Mouse (Mus musculus) midbrain, embryonic 11.5 days (tissue): ENCODE results near the gene Fut1. TPM values are rescaled to one million over a fixed set of nuclear protein-coding genes. Genes with fewer than 3 reads are reported as not detected.

Experiments
- polyA plus RNA-seq: library from polyadenylated mRNA; unstranded; fragments of >200 nt; fragmentation: Nextera tagmentation; extraction: Ambion mirVana; gene quantifications from 2 replicates; pipeline ENCODE4 v1.2.1, GENCODE M21; 2014

Gene Fut1
- polyA plus RNA-seq, 1 experiment from 2014 or later, result not detected

Other genes with a start within 250 kb of the Fut1 start
- gene Lin7b, start 246.7 kb upstream of the Fut1 start, polyA plus RNA-seq, result 0.75 and 1.2 TPM in 2 replicates
- gene Snrnp70, start 221.5 kb upstream of the Fut1 start, polyA plus RNA-seq, result 62.0 and 70.9 TPM in 2 replicates
- not detected in 2 replicates for gene Kcna7, start 211.6 kb upstream of the Fut1 start, polyA plus RNA-seq
- gene Ntf5, start 203.6 kb upstream of the Fut1 start, polyA plus RNA-seq, result 0.23 and 0.44 TPM in 2 replicates
- gene Lhb, start 196.5 kb upstream of the Fut1 start, polyA plus RNA-seq, result not detected in 2 replicates
- gene Gys1, start 182.4 kb upstream of the Fut1 start, polyA plus RNA-seq, result 26.5 and 26.8 TPM in 2 replicates
- 168 and 171 TPM in 2 replicates for gene Ruvbl2, start 179.2 kb upstream of the Fut1 start, polyA plus RNA-seq
- 5,242 and 5,528 TPM in 2 replicates for gene Ftl1, start 157.4 kb upstream of the Fut1 start, polyA plus RNA-seq
- gene Bax, start 150.4 kb upstream of the Fut1 start, polyA plus RNA-seq, result 169 and 201 TPM in 2 replicates
- gene Tulp2, start 135.4 kb upstream of the Fut1 start, polyA plus RNA-seq, result 0.15 TPM in 1 of 2 replicates, not detected in the other
- gene Gm45808, start 130.5 kb upstream of the Fut1 start, polyA plus RNA-seq, result not detected in 2 replicates
- 3.2 and 3.9 TPM in 2 replicates for gene Dhdh, start 128.5 kb upstream of the Fut1 start, polyA plus RNA-seq
- 83.7 and 84.8 TPM in 2 replicates for gene Nucb1, start 106.9 kb upstream of the Fut1 start, polyA plus RNA-seq
- gene Ppp1r15a, start 91.0 kb upstream of the Fut1 start, polyA plus RNA-seq, result 16.3 and 17.1 TPM in 2 replicates
- gene Plekha4, start 91.0 kb upstream of the Fut1 start, polyA plus RNA-seq, result 0.08 and 0.26 TPM in 2 replicates
- gene Hsd17b14, start 62.4 kb upstream of the Fut1 start, polyA plus RNA-seq, result 0.10 and 0.12 TPM in 2 replicates
- 22.5 and 24.7 TPM in 2 replicates for gene Bcat2, start 47.1 kb upstream of the Fut1 start, polyA plus RNA-seq
- gene Fgf21, start 1.8 kb upstream of the Fut1 start, polyA plus RNA-seq, result not detected in 2 replicates
- gene Izumo1, start 4.5 kb downstream of the Fut1 start, polyA plus RNA-seq, result 0.10 and 0.29 TPM in 2 replicates
- 4.0 and 4.7 TPM in 2 replicates for gene Rasip1, start 10.2 kb downstream of the Fut1 start, polyA plus RNA-seq
- gene Mamstr, start 22.7 kb downstream of the Fut1 start, polyA plus RNA-seq, result 1.8 and 2.1 TPM in 2 replicates
- not detected in 2 replicates for gene Fut2, start 49.1 kb downstream of the Fut1 start, polyA plus RNA-seq
- gene Ntn5, start 66.7 kb downstream of the Fut1 start, polyA plus RNA-seq, result 0.21 TPM in 1 of 2 replicates, not detected in the other
- gene Sec1, start 77.1 kb downstream of the Fut1 start, polyA plus RNA-seq, result 0.19 and 0.36 TPM in 2 replicates
- gene Car11, start 82.6 kb downstream of the Fut1 start, polyA plus RNA-seq, result 3.3 and 6.3 TPM in 2 replicates
- 2.2 and 3.5 TPM in 2 replicates for gene Dbp, start 87.8 kb downstream of the Fut1 start, polyA plus RNA-seq
- gene Rpl18, start 98.2 kb downstream of the Fut1 start, polyA plus RNA-seq, result 878 and 933 TPM in 2 replicates
- 11.8 and 14.9 TPM in 2 replicates for gene Sphk2, start 100.7 kb downstream of the Fut1 start, polyA plus RNA-seq
- 0.57 and 1.4 TPM in 2 replicates for gene Fam83e, start 103.9 kb downstream of the Fut1 start, polyA plus RNA-seq
- gene Spaca4, start 108.5 kb downstream of the Fut1 start, polyA plus RNA-seq, result not detected in 2 replicates
- gene Lmtk3, start 166.4 kb downstream of the Fut1 start, polyA plus RNA-seq, result 4.6 and 4.8 TPM in 2 replicates
- 1.5 and 2.4 TPM in 2 replicates for gene Sult2b1, start 167.4 kb downstream of the Fut1 start, polyA plus RNA-seq
- 224 and 225 TPM in 2 replicates for gene Cyth2, start 197.3 kb downstream of the Fut1 start, polyA plus RNA-seq
- 0.69 and 0.75 TPM in 2 replicates for gene Kcnj14, start 207.5 kb downstream of the Fut1 start, polyA plus RNA-seq
- gene Grwd1, start 213.7 kb downstream of the Fut1 start, polyA plus RNA-seq, result 64.0 and 67.9 TPM in 2 replicates